Mouse (Mus musculus) liver, embryonic 12.5 days (tissue): Measurements from ENCODE around the gene Sestd1. TPM values are rescaled to one million over a fixed set of nuclear protein-coding genes. Genes with fewer than 3 reads are reported as not detected.
A peak's percentile ranks its signal among the peaks of the same experiment; 100 is the strongest.

Source experiments
- ATAC-seq: fragments of 200-750 bp; cut with Nextera tagmentation; 2 replicates; pipeline ENCODE4 v1.8.0; 2017; ENCODE audit warnings: moderate number of reproducible peaks, mild to moderate bottlenecking, moderate library complexity
- H3K27ac ChIP-seq: fragments of 300-500 bp; sonication (generic); 2 replicates; pipeline ENCODE4 v1.5.1; 2016; ENCODE audit warnings: mild to moderate bottlenecking
- H3K27me3 ChIP-seq: fragments of 300-500 bp; sonication (generic); replicated peaks from 2 replicates; pipeline ENCODE4 v1.6.1; 2016; ENCODE audit warnings: mild to moderate bottlenecking, moderate library complexity
- H3K36me3 ChIP-seq: fragments of 300-500 bp; sonication (generic); 2 replicates; pipeline ENCODE4 v1.6.1; 2016; ENCODE audit warnings: mild to moderate bottlenecking, moderate library complexity
- H3K4me1 ChIP-seq: fragments of 300-500 bp; sonication (generic); 2 replicates; pipeline ENCODE4 v1.6.1; 2016
- H3K4me2 ChIP-seq: fragments of 300-500 bp; sonication (generic); 2 replicates; pipeline ENCODE4 v1.6.1; 2016; ENCODE audit warnings: mild to moderate bottlenecking, moderate library complexity
- H3K4me3 ChIP-seq: fragments of 300-500 bp; sonication (generic); 2 replicates; pipeline ENCODE4 v1.5.1; 2016; ENCODE audit warnings: mild to moderate bottlenecking, moderate library complexity
- H3K9ac ChIP-seq: fragments of 300-500 bp; sonication (generic); 2 replicates; pipeline ENCODE4 v1.6.1; 2016; ENCODE audit warnings: mild to moderate bottlenecking, moderate library complexity
- H3K9me3 ChIP-seq: fragments of 300-500 bp; sonication (generic); replicated peaks from 2 replicates; pipeline ENCODE4 v1.6.1; 2016; ENCODE audit warnings: mild to moderate bottlenecking, moderate library complexity
- WGBS: fragments of 180-500 bp; shearing (Covaris S2); methylation state at CpG from one replicate; pipeline ENCODE4 v1.1.7; 2016; ENCODE audit not compliant: insufficient replicate concordance; 5-methylcytosine and 5-hydroxymethylcytosine counted together
- polyA plus RNA-seq: library from polyadenylated mRNA; unstranded; fragments of >200 nt; fragmentation: Nextera tagmentation; extraction: Ambion mirVana; gene quantifications from 2 replicates; pipeline ENCODE4 v1.2.1, GENCODE M21; 2016

Gene Sestd1
- polyA plus RNA-seq, 1 experiment from 2014 or later = 2.3 TPM

GRCm38 (mm10) chr2:77242248-77242647, 38.1 kb downstream of the Sestd1 start:
- no peak overlapping the region for H3K4me2 ChIP-seq
- no peak overlapping the region for H3K27ac ChIP-seq
- no peak overlapping the region for H3K4me3 ChIP-seq
- WGBS = 73% methylated on average over 6 of the region's 6 CpGs
- no peak overlapping the region for H3K9ac ChIP-seq
- no peaks in the 10 kb centered on the region for H3K4me1 ChIP-seq
- H3K9me3 ChIP-seq = no peaks in the 10 kb centered on the region
- no peaks in the 10 kb centered on the region for H3K36me3 ChIP-seq
- no peak for ATAC-seq
- no peaks in the 10 kb centered on the region for H3K27me3 ChIP-seq

- Histone ChIP-seq H3K4me1 (no peaks in the 10 kb centered on the region), H3K4me3 (no peak overlapping the region), H3K36me3 (no peaks in the 10 kb centered on the region), H3K4me2 (no peak overlapping the region), H3K27me3 (no peaks in the 10 kb centered on the region), H3K9me3 (no peaks in the 10 kb centered on the region), H3K27ac (no peak overlapping the region), H3K9ac (no peak overlapping the region)
- WGBS = 67% methylated on average over 3 of the region's 3 CpGs
- no peak for ATAC-seq
Measured at GRCm38 (mm10) chr2:77238607-77239006, 41.8 kb downstream of the Sestd1 start.

- no peak for ATAC-seq
- Histone ChIP-seq H3K4me2 (no peak overlapping the region), H3K9me3 (no peaks in the 10 kb centered on the region), H3K4me3 (no peak overlapping the region), H3K4me1 (no peaks in the 10 kb centered on the region), H3K27me3 (no peaks in the 10 kb centered on the region), H3K9ac (no peak overlapping the region), H3K36me3 (no peaks in the 10 kb centered on the region), H3K27ac (no peak overlapping the region)
- WGBS = 46% methylated on average over 3 of the region's 3 CpGs
Measured at GRCm38 (mm10) chr2:77238046-77238445, 42.3 kb downstream of the Sestd1 start.

GRCm38 (mm10) chr2:77236860-77237259, 43.5 kb downstream of the Sestd1 start:
- H3K9me3 ChIP-seq = no peaks in the 10 kb centered on the region
- H3K4me3 ChIP-seq = no peak overlapping the region
- H3K36me3 ChIP-seq = no peaks in the 10 kb centered on the region
- H3K27ac ChIP-seq = no peak overlapping the region
- H3K4me1 ChIP-seq = no peaks in the 10 kb centered on the region
- no peak for ATAC-seq
- no peaks in the 10 kb centered on the region for H3K27me3 ChIP-seq
- no peak overlapping the region for H3K9ac ChIP-seq
- no peak overlapping the region for H3K4me2 ChIP-seq
- 70% methylated on average over 4 of the region's 4 CpGs for WGBS

- no peak for ATAC-seq
Measured at GRCm38 (mm10) chr2:77235896-77236295, 44.5 kb downstream of the Sestd1 start.

GRCm38 (mm10) chr2:77232604-77233003, 47.8 kb downstream of the Sestd1 start:
- Histone ChIP-seq H3K27ac (no peak overlapping the region), H3K9me3 (no peaks in the 10 kb centered on the region), H3K27me3 (no peaks in the 10 kb centered on the region), H3K4me2 (no peak overlapping the region), H3K4me1 (no peaks in the 10 kb centered on the region), H3K36me3 (no peaks in the 10 kb centered on the region), H3K9ac (no peak overlapping the region), H3K4me3 (no peak overlapping the region)
- 71% methylated on average over 2 of the region's 2 CpGs for WGBS
- ATAC-seq = no peak

More at GRCm38 (mm10) chr2:77235896-77236295, 44.5 kb downstream of the Sestd1 start:
- no peaks in the 10 kb centered on the region for H3K4me1 ChIP-seq
- no peaks in the 10 kb centered on the region for H3K27me3 ChIP-seq
- H3K4me3 ChIP-seq = no peak overlapping the region
- no peaks in the 10 kb centered on the region for H3K9me3 ChIP-seq
- WGBS = 79% methylated on average over 4 of the region's 4 CpGs
- H3K36me3 ChIP-seq = no peaks in the 10 kb centered on the region
- H3K9ac ChIP-seq = no peak overlapping the region
- H3K4me2 ChIP-seq = no peak overlapping the region
- H3K27ac ChIP-seq = no peak overlapping the region

- Histone ChIP-seq H3K36me3 (no peaks in the 10 kb centered on the region), H3K27ac (no peak overlapping the region), H3K4me1 (no peaks in the 10 kb centered on the region), H3K9me3 (no peaks in the 10 kb centered on the region), H3K9ac (no peak overlapping the region), H3K27me3 (no peaks in the 10 kb centered on the region), H3K4me2 (no peak overlapping the region), H3K4me3 (no peak overlapping the region)
- 77% methylated on average over 2 of the region's 2 CpGs for WGBS
- no peak for ATAC-seq
Measured at GRCm38 (mm10) chr2:77220960-77221359, 59.4 kb downstream of the Sestd1 start.

- 67% methylated on average over 5 of the region's 5 CpGs for WGBS
- Histone ChIP-seq H3K4me1 (no peaks in the 10 kb centered on the region), H3K27me3 (no peaks in the 10 kb centered on the region), H3K9ac (no peak overlapping the region), H3K9me3 (no peaks in the 10 kb centered on the region), H3K36me3 (no peaks in the 10 kb centered on the region), H3K4me2 (no peak overlapping the region), H3K27ac (no peak overlapping the region), H3K4me3 (no peak overlapping the region)
- no peak for ATAC-seq
Measured at GRCm38 (mm10) chr2:77212885-77213284, 67.5 kb downstream of the Sestd1 start.

- H3K36me3 ChIP-seq = no peaks in the 10 kb centered on the region
- H3K9me3 ChIP-seq = no peaks in the 10 kb centered on the region
- 76% methylated on average over 3 of the region's 3 CpGs for WGBS
- H3K4me2 ChIP-seq = no peak overlapping the region
- H3K4me1 ChIP-seq = no peaks in the 10 kb centered on the region
- ATAC-seq = no peak
- no peak overlapping the region for H3K4me3 ChIP-seq
- no peak overlapping the region for H3K9ac ChIP-seq
- no peaks in the 10 kb centered on the region for H3K27me3 ChIP-seq
- H3K27ac ChIP-seq = no peak overlapping the region
Measured at GRCm38 (mm10) chr2:77206951-77207350, 73.4 kb downstream of the Sestd1 start.

- H3K4me2 ChIP-seq = no peak overlapping the region
- no peaks in the 10 kb centered on the region for H3K36me3 ChIP-seq
- WGBS = 34% methylated on average over 2 of the region's 2 CpGs
- H3K27me3 ChIP-seq = no peaks in the 10 kb centered on the region
- no peak overlapping the region for H3K27ac ChIP-seq
- ATAC-seq = no peak
- H3K4me1 ChIP-seq = peaks cover 13% of the 10 kb centered on the region
- no peak overlapping the region for H3K9ac ChIP-seq
- no peak overlapping the region for H3K4me3 ChIP-seq
- H3K9me3 ChIP-seq = no peaks in the 10 kb centered on the region
Measured at GRCm38 (mm10) chr2:77203916-77204315, 76.5 kb downstream of the Sestd1 start.

GRCm38 (mm10) chr2:77201900-77202299, 78.5 kb downstream of the Sestd1 start:
- Histone ChIP-seq H3K9ac (no peak overlapping the region), H3K4me2 (no peak overlapping the region), H3K27ac (no peak overlapping the region), H3K4me1 (peaks cover 13% of the 10 kb centered on the region), H3K27me3 (no peaks in the 10 kb centered on the region), H3K4me3 (no peak overlapping the region), H3K36me3 (no peaks in the 10 kb centered on the region), H3K9me3 (no peaks in the 10 kb centered on the region)
- WGBS = 88% methylated on average over 1 of the region's 1 CpGs
- no peak for ATAC-seq

GRCm38 (mm10) chr2:77200958-77201614, 79.3 kb downstream of the Sestd1 start:
- peak overlapping the region; percentile 46; the same call in 1 of the 2 replicates for H3K27ac ChIP-seq
- H3K36me3 ChIP-seq = no peaks in the 10 kb centered on the region

GRCm38 (mm10) chr2:77200379-77200778, 80.0 kb downstream of the Sestd1 start:
- Histone ChIP-seq H3K4me3 (no peak overlapping the region), H3K9me3 (no peaks in the 10 kb centered on the region), H3K27me3 (no peaks in the 10 kb centered on the region), H3K4me2 (no peak overlapping the region), H3K9ac (no peak overlapping the region), H3K4me1 (peaks cover 13% of the 10 kb centered on the region), H3K27ac (no peak overlapping the region), H3K36me3 (no peaks in the 10 kb centered on the region)
- 76% methylated on average over 4 of the region's 4 CpGs for WGBS
- ATAC-seq = no peak

More at GRCm38 (mm10) chr2:77200958-77201614, 79.3 kb downstream of the Sestd1 start:
- peaks cover 13% of the 10 kb centered on the region for H3K4me1 ChIP-seq
- 71% methylated on average over 5 of the region's 5 CpGs for WGBS
- H3K9me3 ChIP-seq = no peaks in the 10 kb centered on the region
- peak; percentile 91 for ATAC-seq
- no peak overlapping the region for H3K9ac ChIP-seq
- H3K4me3 ChIP-seq = peak overlapping the region; percentile 8; the same call in 1 of the 2 replicates
- no peaks in the 10 kb centered on the region for H3K27me3 ChIP-seq
- peak overlapping the region; percentile 32 for H3K4me2 ChIP-seq
